Mouse (Mus musculus) MEL (cell line): Measurements from ENCODE around the gene Sla2. TPM values are rescaled to one million over a fixed set of nuclear protein-coding genes. Genes with fewer than 3 reads are reported as not detected.

Source experiments
- DNase-seq: peaks from one replicate; pipeline ENCODE4 v3.0.0; 2011; ENCODE audit warnings: low read depth, low spot score
- H3K27ac ChIP-seq: 2 replicates; pipeline ENCODE4 v1.5.1; 2012; ENCODE audit warnings: low read depth, mild to moderate bottlenecking, control low read depth, low read length, moderate library complexity; ENCODE audit not compliant: control insufficient read depth
- H3K27me3 ChIP-seq, 2 experiments: fragments of 150-350 bp in 1 of 2; sonication (generic) in 1 of 2; 2 replicates each; pipeline ENCODE4 v1.6.1; 2012; ENCODE audit warnings: low read length in 2 of 2, mild to moderate bottlenecking in 2 of 2, improper control_type of control experiment in 1 of 2, moderate library complexity in 1 of 2; ENCODE audit not compliant: insufficient read depth in 2 of 2, control insufficient read depth in 1 of 2
- H3K36me3 ChIP-seq, 2 experiments: 2 replicates each; pipeline ENCODE4 v1.6.1; 2012 to 2014; ENCODE audit warnings: low read length in 2 of 2, improper control_type of control experiment in 1 of 2, inconsistent platforms in 1 of 2, mild to moderate bottlenecking in 1 of 2; ENCODE audit not compliant: insufficient read depth in 2 of 2, control insufficient read depth in 1 of 2
- H3K4me1 ChIP-seq, 2 experiments: fragments of 150-350 bp in 1 of 2; sonication (generic) in 1 of 2; 2 replicates each; pipeline ENCODE4 v1.6.1; 2012; ENCODE audit warnings: low read length in 2 of 2, improper control_type of control experiment in 1 of 2, mild to moderate bottlenecking in 1 of 2; ENCODE audit not compliant: insufficient read depth in 2 of 2, control insufficient read depth in 1 of 2
- H3K4me3 ChIP-seq, 2 experiments: fragments of 150-350 bp in 1 of 2; sonication (generic) in 1 of 2; 2 replicates each; pipeline ENCODE4 v1.5.1; 2012; ENCODE audit warnings: low read depth in 2 of 2, low read length in 2 of 2, mild to moderate bottlenecking in 2 of 2, moderate library complexity in 2 of 2, control low read depth in 1 of 2, improper control_type of control experiment in 1 of 2; ENCODE audit not compliant: control insufficient read depth in 1 of 2, insufficient read depth in 1 of 2
- H3K79me2 ChIP-seq: 2 replicates; pipeline ENCODE4 v1.6.1; 2012; ENCODE audit warnings: mild to moderate bottlenecking, low read length, moderate library complexity; ENCODE audit not compliant: control insufficient read depth, poor library complexity, insufficient read depth
- H3K9ac ChIP-seq: 2 replicates; pipeline ENCODE4 v1.6.1; 2012; ENCODE audit warnings: low read depth, mild to moderate bottlenecking, control low read depth, low read length, moderate library complexity; ENCODE audit not compliant: control insufficient read depth, poor library complexity, severe bottlenecking
- H3K9me3 ChIP-seq: fragments of 150-350 bp; sonication (generic); replicated peaks from 2 replicates; pipeline ENCODE4 v1.6.1; 2012; ENCODE audit warnings: mild to moderate bottlenecking, low read length, improper control_type of control experiment, moderate library complexity; ENCODE audit not compliant: insufficient read depth
- CTCF ChIP-seq, 3 experiments: IDR thresholded peaks in 2 of 3; conservative IDR thresholded peaks in 1 of 3; 2 replicates each; pipeline ENCODE4 v1.5.1; 2011 to 2012; ENCODE audit warnings: low read length in 3 of 3, low read depth in 2 of 3, mild to moderate bottlenecking in 2 of 3, improper control_type of control experiment in 1 of 3, inconsistent platforms in 1 of 3, mixed read lengths in 1 of 3, moderate library complexity in 1 of 3; ENCODE audit not compliant: control insufficient read depth in 1 of 3, insufficient read depth in 1 of 3, poor library complexity in 1 of 3, severe bottlenecking in 1 of 3
- E2F4 ChIP-seq: IDR thresholded peaks from 2 replicates; pipeline ENCODE4 v1.6.1; 2011; ENCODE audit warnings: low read depth, low read length, improper control_type of control experiment, borderline replicate concordance
- ELF1 ChIP-seq: IDR thresholded peaks from 2 replicates; pipeline ENCODE4 v1.6.1; 2014; ENCODE audit warnings: low read depth, mild to moderate bottlenecking, inconsistent platforms, low read length, improper control_type of control experiment, moderate library complexity
- EP300 ChIP-seq, 2 experiments: IDR thresholded peaks; 2 replicates each; pipeline ENCODE4 v1.6.1; 2011; ENCODE audit warnings: improper control_type of control experiment in 2 of 2, low read length in 2 of 2, low read depth in 1 of 2, mild to moderate bottlenecking in 1 of 2
- ETS1 ChIP-seq: IDR thresholded peaks from 2 replicates; pipeline ENCODE4 v1.6.1; 2012; ENCODE audit warnings: low read depth, mild to moderate bottlenecking, inconsistent platforms, low read length, improper control_type of control experiment, moderate library complexity
- GABPA ChIP-seq: IDR thresholded peaks from 2 replicates; pipeline ENCODE4 v1.6.1; 2012; ENCODE audit warnings: low read depth, mild to moderate bottlenecking, inconsistent platforms, low read length, improper control_type of control experiment, moderate library complexity
- GATA1 ChIP-seq: IDR thresholded peaks from 2 replicates; pipeline ENCODE4 v1.6.1; 2011; ENCODE audit warnings: low read depth, low read length, improper control_type of control experiment
- HCFC1 ChIP-seq: IDR thresholded peaks from 2 replicates; pipeline ENCODE4 v1.6.1; 2012; ENCODE audit warnings: low read depth, mild to moderate bottlenecking, inconsistent platforms, low read length, improper control_type of control experiment, moderate library complexity
- MAX ChIP-seq: IDR thresholded peaks from 2 replicates; pipeline ENCODE4 v1.6.1; 2011; ENCODE audit warnings: low read length, improper control_type of control experiment
- MAZ ChIP-seq: IDR thresholded peaks from 2 replicates; pipeline ENCODE4 v1.6.1; 2012; ENCODE audit warnings: low read depth, mild to moderate bottlenecking, inconsistent platforms, low read length, improper control_type of control experiment
- MEF2A ChIP-seq: IDR thresholded peaks from 2 replicates; pipeline ENCODE4 v1.6.1; 2014; ENCODE audit warnings: low read depth, mild to moderate bottlenecking, inconsistent platforms, low read length, improper control_type of control experiment; ENCODE audit not compliant: poor library complexity, insufficient replicate concordance, severe bottlenecking; ENCODE audit errors: extremely low read depth
- MXI1 ChIP-seq: IDR thresholded peaks from 2 replicates; pipeline ENCODE4 v1.6.1; 2011; ENCODE audit warnings: mild to moderate bottlenecking, low read depth, low read length, improper control_type of control experiment
- MYB ChIP-seq: IDR thresholded peaks from 2 replicates; pipeline ENCODE4 v1.6.1; 2011; ENCODE audit warnings: mild to moderate bottlenecking, low read depth, low read length, improper control_type of control experiment
- MYC ChIP-seq: IDR thresholded peaks from 2 replicates; pipeline ENCODE4 v1.6.1; 2011; ENCODE audit warnings: low read depth, mild to moderate bottlenecking, low read length, improper control_type of control experiment, moderate library complexity
- NELFE ChIP-seq: IDR thresholded peaks from 2 replicates; pipeline ENCODE4 v1.6.1; 2011; ENCODE audit warnings: low read depth, low read length, improper control_type of control experiment
- POLR2A ChIP-seq, 2 experiments: IDR thresholded peaks; 2 replicates each; pipeline ENCODE4 v1.6.1; 2011 to 2012; ENCODE audit warnings: low read length in 2 of 2, mild to moderate bottlenecking in 2 of 2, control low read depth in 1 of 2, improper control_type of control experiment in 1 of 2, low read depth in 1 of 2, moderate library complexity in 1 of 2; ENCODE audit not compliant: control insufficient read depth in 1 of 2, insufficient read depth in 1 of 2, poor library complexity in 1 of 2
- RAD21 ChIP-seq: IDR thresholded peaks from 2 replicates; pipeline ENCODE4 v1.6.1; 2011; ENCODE audit warnings: mild to moderate bottlenecking, low read depth, low read length, improper control_type of control experiment
- SIN3A ChIP-seq: IDR thresholded peaks from 2 replicates; pipeline ENCODE4 v1.6.1; 2012; ENCODE audit warnings: low read length, improper control_type of control experiment, inconsistent platforms
- SMC3 ChIP-seq: IDR thresholded peaks from 2 replicates; pipeline ENCODE4 v1.6.1; 2011; ENCODE audit warnings: low read depth, low read length, improper control_type of control experiment
- TCF12 ChIP-seq: IDR thresholded peaks from 2 replicates; pipeline ENCODE4 v1.6.1; 2014; ENCODE audit warnings: low read depth, mild to moderate bottlenecking, inconsistent platforms, low read length, improper control_type of control experiment, moderate library complexity
- USF2 ChIP-seq, 2 experiments: IDR thresholded peaks; 2 replicates each; pipeline ENCODE4 v1.6.1; 2011 to 2012; ENCODE audit warnings: improper control_type of control experiment in 2 of 2, low read length in 2 of 2, borderline replicate concordance in 1 of 2, inconsistent platforms in 1 of 2, low read depth in 1 of 2, mild to moderate bottlenecking in 1 of 2; ENCODE audit not compliant: insufficient read depth in 1 of 2
- ZKSCAN1 ChIP-seq: IDR thresholded peaks from 2 replicates; pipeline ENCODE4 v1.6.1; 2012; ENCODE audit warnings: low read depth, mild to moderate bottlenecking, inconsistent platforms, low read length, improper control_type of control experiment, moderate library complexity
- polyA plus RNA-seq, 2 experiments: library from polyadenylated mRNA; stranded (reverse) in 1 of 2; unstranded in 1 of 2; fragments of >175 nt in 1 of 2; fragments of >200 nt in 1 of 2; gene quantifications; 2 replicates each; pipeline versions ENCODE4 v1.2.1 to v1.2.4; 2012; ENCODE audit warnings: low replicate concordance in 2 of 2, low read depth in 1 of 2; ENCODE audit not compliant: insufficient read length in 2 of 2, insufficient read depth in 1 of 2, missing spikeins in 1 of 2
- total RNA-seq: library from RNA; depleted of rRNA; stranded (reverse); fragments of 300-350 nt; gene quantifications from 2 replicates; pipeline ENCODE4 v1.2.3, GENCODE M21; 2012

Gene Sla2
- total and polyA plus RNA-seq, 3 experiments, result 0.40 to 9.0 TPM; not detected in 1

DNA sequence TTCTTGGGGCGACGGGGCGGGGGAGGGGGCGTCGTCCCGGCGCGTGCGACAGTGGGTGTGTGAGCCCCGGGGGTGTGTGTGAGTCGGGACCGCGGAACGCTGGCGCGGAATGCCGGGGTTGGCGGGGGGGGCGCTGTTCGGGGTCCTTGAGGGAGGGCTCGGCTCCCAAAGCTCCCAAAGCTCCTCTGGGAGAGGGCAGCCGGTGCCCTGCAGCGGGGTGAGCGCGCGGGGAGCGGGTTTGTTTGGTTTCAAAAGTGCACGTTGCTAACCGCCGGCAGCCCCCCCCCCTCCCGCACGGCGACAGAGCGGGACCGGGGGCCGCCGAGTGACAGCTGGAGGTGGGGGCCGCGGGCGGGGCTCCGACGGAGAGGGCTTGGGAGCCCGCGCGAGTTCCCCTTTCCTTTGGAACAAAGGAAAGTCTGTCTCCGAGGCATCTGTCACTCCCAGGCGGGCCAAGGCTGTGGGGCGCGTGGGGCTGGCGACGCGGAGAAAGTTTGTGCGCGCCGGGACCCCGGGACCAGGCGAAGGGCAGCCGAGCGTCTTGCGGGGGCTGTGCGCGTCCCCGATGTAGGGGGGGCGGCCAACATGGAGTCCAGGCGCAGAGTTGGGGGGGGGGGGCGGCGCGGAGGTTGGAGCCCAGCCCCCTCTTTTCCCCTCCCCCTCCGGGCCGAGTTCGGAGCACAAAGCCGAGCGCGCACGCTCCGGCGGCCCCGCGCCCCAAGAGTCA, 46.5 kb downstream of the Sla2 start (continued):
- TF ChIP-seq GATA1 (no peak), POLR2A (IDR thresholded peaks at IDR 0.05; ENCODE audit: control insufficient read depth in 1 of 2, insufficient read depth in 1 of 2, low read depth in 1 of 2, low read length in 2 of 2, poor library complexity in 1 of 2) (no peak; a peak in 2 of 4 replicates), SIN3A (peak; percentile 24; the same call in 1 of the 2 replicates), MYB (no peak), ELF1 (no peak), E2F4 (no peak), ETS1 (peak; percentile 62), GABPA (no peak), RAD21 (no peak), SMC3 (no peak), EP300 (IDR thresholded peaks at IDR 0.05; ENCODE audit: low read depth in 1 of 2, low read length in 2 of 2) (no peak)

DNA sequence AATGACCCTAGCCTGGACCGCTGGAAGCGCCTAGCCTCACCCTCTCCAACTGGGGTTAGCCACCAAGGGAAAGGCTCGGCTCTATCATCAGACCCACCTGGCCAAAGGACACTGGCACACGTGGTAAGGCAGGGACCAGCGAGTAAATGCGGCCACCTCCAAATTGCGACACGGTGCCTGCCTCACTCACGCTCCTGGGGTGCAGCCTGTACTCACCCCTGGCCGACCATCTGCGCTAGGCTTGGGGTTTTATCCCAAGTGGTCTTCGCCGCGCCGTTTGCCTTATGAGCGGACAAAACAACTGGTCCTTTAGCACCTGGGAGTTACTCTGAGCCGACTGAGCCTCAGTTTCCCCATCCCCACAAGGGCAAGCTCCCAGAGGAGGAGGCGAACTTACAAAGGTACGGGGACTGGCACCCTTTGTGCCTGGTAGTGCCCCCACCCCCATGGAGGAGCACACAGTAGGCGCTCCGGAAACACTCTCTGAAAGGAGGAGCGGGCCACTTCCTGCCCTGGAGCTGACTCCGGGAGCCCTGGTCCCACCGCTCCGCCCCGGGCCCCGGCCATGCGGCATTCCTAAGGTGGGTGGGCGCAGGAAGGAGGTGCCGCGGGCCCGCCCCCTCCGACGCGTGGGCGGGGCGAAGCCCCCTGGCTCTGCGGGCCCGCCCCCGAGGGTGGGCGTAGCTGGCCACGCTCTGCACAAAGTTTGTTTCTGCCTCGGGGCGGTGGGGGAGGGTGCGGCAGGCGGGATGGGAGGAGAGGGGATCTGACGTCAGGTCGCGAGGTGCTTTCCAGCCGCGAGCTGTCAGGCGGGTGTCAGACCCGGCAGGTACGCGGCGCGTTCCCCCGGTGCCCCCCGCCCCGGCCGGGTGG, 47.4 kb downstream of the Sla2 start, which contains the start of gene Tgif2:
TSS of gene Tgif2 (plus strand) at position 689 of the 873 bp plus-strand sequence.
- peak within 1 kb of the TSS; percentile 63 to 65 for H3K4me3 ChIP-seq
- peak within 1 kb of the TSS; percentile 77 for H3K27ac ChIP-seq
- H3K36me3 ChIP-seq, result peaks cover 0 to 7% of the 10 kb centered on the region in 2 experiments; a peak in 2 of 4 replicates
- no peaks in the 10 kb centered on the region for H3K27me3 ChIP-seq
- peaks cover 3 to 10% of the 10 kb centered on the region in 2 experiments; a peak in 3 of 4 replicates for H3K4me1 ChIP-seq
- TF ChIP-seq SIN3A (peak; percentile 86), HCFC1 (peak; percentile 67), ZKSCAN1 (peak; percentile 98), TCF12 (no peak; the same call in 1 of the 2 replicates), USF2 (IDR thresholded peaks at IDR 0.05; ENCODE audit: borderline replicate concordance in 1 of 2, insufficient read depth in 1 of 2, low read depth in 1 of 2, low read length in 2 of 2) (no peak), POLR2A (IDR thresholded peaks at IDR 0.05; ENCODE audit: control insufficient read depth in 1 of 2, insufficient read depth in 1 of 2, low read depth in 1 of 2, low read length in 2 of 2, poor library complexity in 1 of 2) (peak; percentile 54 to 69; a peak in 2 of 4 replicates), ELF1 (0 out of 2 replicates have a peak, but pooled peaks have one; percentile 13), SMC3 (no peak), MYC (0 out of 2 replicates have a peak, but pooled peaks have one; percentile 23), MAX (peak; percentile 55), MXI1 (peak; percentile 64), CTCF (IDR thresholded peaks at IDR 0.05 in 2 of 3, conservative IDR thresholded peaks at IDR 0.05 in 1 of 3; ENCODE audit: control insufficient read depth in 1 of 3, insufficient read depth in 1 of 3, low read depth in 2 of 3, low read length in 3 of 3, poor library complexity in 1 of 3, severe bottlenecking in 1 of 3) (no peak), RAD21 (no peak), NELFE (peak; percentile 15; the same call in 1 of the 2 replicates), MAZ (peak; percentile 78), MEF2A (no peak)
- H3K9ac ChIP-seq, result peak within 1 kb of the TSS; percentile 97
- DNase-seq, result peak; percentile 91
- no peaks in the 10 kb centered on the region for H3K9me3 ChIP-seq
- H3K79me2 ChIP-seq, result peaks cover 37% of the 10 kb centered on the region
